Mouse (Mus musculus) megakaryocyte, embryonic 14.5 days (primary cell): ENCODE measurements around the gene Pcbp1.

Experiments used
- FLI1 ChIP-seq: IDR thresholded peaks from 2 replicates; pipeline ENCODE4 v1.6.1; 2012; ENCODE audit warnings: low read length, inconsistent platforms, mixed read lengths
- GATA1 ChIP-seq: IDR thresholded peaks from 3 replicates; pipeline ENCODE4 v1.6.1; 2012; ENCODE audit warnings: mixed read lengths, low read length, inconsistent platforms, borderline replicate concordance

GRCm38 (mm10) chr6:86506309-86506708, 19.8 kb downstream of the Pcbp1 start:
- TF ChIP-seq GATA1: no peak
- TF ChIP-seq FLI1: no peak
